Mouse (Mus musculus) small intestine, adult 2 months (tissue): ENCODE results near the gene Lif. TPM values are rescaled to one million over a fixed set of nuclear protein-coding genes. Genes with fewer than 3 reads are reported as not detected.

Experiments used
- H3K27ac ChIP-seq: fragments of 200-500 bp; 2 replicates; pipeline ENCODE4 v1.5.1; 2012; ENCODE audit warnings: low read depth, low read length, control low read depth, inconsistent platforms; ENCODE audit not compliant: insufficient read depth
- H3K27me3 ChIP-seq: fragments of 200-500 bp; 2 replicates; pipeline ENCODE4 v1.6.1; 2012; ENCODE audit warnings: mild to moderate bottlenecking, moderate library complexity, low read length, inconsistent platforms; ENCODE audit not compliant: control insufficient read depth, insufficient read depth
- H3K36me3 ChIP-seq: fragments of 200-500 bp; 2 replicates; pipeline ENCODE4 v1.6.1; 2012; ENCODE audit warnings: mild to moderate bottlenecking, low read length, control low read depth, inconsistent platforms; ENCODE audit not compliant: control insufficient read depth, insufficient read depth
- H3K4me1 ChIP-seq: fragments of 200-500 bp; 2 replicates; pipeline ENCODE4 v1.6.1; 2012; ENCODE audit warnings: low read length, inconsistent platforms, mixed read lengths; ENCODE audit not compliant: control insufficient read depth, insufficient read depth, insufficient read length
- H3K4me3 ChIP-seq: fragments of 200-500 bp; 2 replicates; pipeline ENCODE4 v1.5.1; 2012; ENCODE audit warnings: low read depth, mild to moderate bottlenecking, control low read depth, inconsistent platforms, low read length, moderate library complexity
- CTCF ChIP-seq: fragments of 200-500 bp; IDR thresholded peaks from 2 replicates; pipeline ENCODE4 v1.5.1; 2012; ENCODE audit warnings: low read depth, mild to moderate bottlenecking, control low read depth, inconsistent platforms, low read length, moderate library complexity, mixed read lengths; ENCODE audit not compliant: insufficient replicate concordance, insufficient read length; ENCODE audit errors: extremely low read depth
- POLR2A ChIP-seq: fragments of 200-500 bp; IDR thresholded peaks from 2 replicates; pipeline ENCODE4 v1.6.1; 2012; ENCODE audit warnings: low read depth, mild to moderate bottlenecking, control low read depth, inconsistent platforms, low read length, moderate library complexity
- WGBS: fragments of 180-500 bp; shearing (Covaris S2); methylation state at CpG from one replicate; pipeline ENCODE4 v1.1.7; 2018; 5-methylcytosine and 5-hydroxymethylcytosine counted together
- polyA plus RNA-seq: library from polyadenylated mRNA; depleted of rRNA; stranded (reverse); fragments of >200 nt; gene quantifications from 2 replicates; pipeline ENCODE4 v1.2.3, GENCODE M21; 2012

Gene Lif
- polyA plus RNA-seq, 1 experiment = 5.6 TPM

DNA sequence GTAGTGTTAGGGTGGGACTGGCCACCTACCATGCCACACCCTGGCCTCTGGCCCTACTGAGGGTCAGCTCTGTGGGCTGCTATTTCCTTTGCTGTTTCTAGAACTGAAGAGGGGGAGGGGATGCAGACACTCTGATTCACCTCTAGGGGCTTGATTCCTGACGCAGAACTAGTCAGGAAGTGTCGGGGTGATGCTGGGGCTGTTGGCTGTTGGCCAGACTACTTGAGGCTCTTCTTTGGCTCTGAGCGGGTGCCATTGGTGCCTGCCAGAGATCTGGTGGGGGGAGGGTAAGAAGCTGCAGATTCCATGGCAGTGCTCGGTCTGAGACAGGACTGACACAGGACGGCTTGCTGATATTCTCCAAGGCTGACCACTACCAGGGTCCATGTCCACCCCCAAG lies 4.6 kb downstream of the Lif start:
- Histone ChIP-seq H3K4me1 (peaks cover 55% of the 10 kb centered on the region), H3K4me3 (no peak overlapping the region), H3K27me3 (no peaks in the 10 kb centered on the region), H3K27ac (no peak overlapping the region), H3K36me3 (no peaks in the 10 kb centered on the region)
- 25% methylated on average over 5 of the region's 5 CpGs for WGBS
- TF ChIP-seq CTCF = no peak

- 18% methylated on average over 7 of the region's 7 CpGs for WGBS
These were observed 5.5 kb downstream of the Lif start for GRCm38 (mm10) chr11:4262847-4263246.

GRCm38 (mm10) chr11:4263296-4263695 lies 5.9 kb downstream of the Lif start:
- Histone ChIP-seq H3K27me3 (no peaks in the 10 kb centered on the region; the same call in 1 of the 2 replicates), H3K36me3 (no peaks in the 10 kb centered on the region), H3K4me3 (no peak overlapping the region), H3K27ac (no peak overlapping the region), H3K4me1 (peaks cover 54% of the 10 kb centered on the region)
- TF ChIP-seq CTCF (no peak), POLR2A (no peak)
- WGBS = 16% methylated on average over 1 of the region's 1 CpGs

More at GRCm38 (mm10) chr11:4262847-4263246, 5.5 kb downstream of the Lif start:
- Histone ChIP-seq H3K4me3 (no peak overlapping the region), H3K27me3 (no peaks in the 10 kb centered on the region; the same call in 1 of the 2 replicates), H3K27ac (no peak overlapping the region), H3K36me3 (no peaks in the 10 kb centered on the region), H3K4me1 (peaks cover 51% of the 10 kb centered on the region)
- TF ChIP-seq POLR2A (no peak), CTCF (no peak)

- H3K4me3 ChIP-seq = no peak overlapping the region
- H3K27me3 ChIP-seq = no peaks in the 10 kb centered on the region; the same call in 1 of the 2 replicates
- peaks cover 3% of the 10 kb centered on the region; the same call in 1 of the 2 replicates for H3K36me3 ChIP-seq
- peaks cover 54% of the 10 kb centered on the region for H3K4me1 ChIP-seq
- TF ChIP-seq POLR2A (peak; percentile 24; the same call in 1 of the 2 replicates), CTCF (no peak)
- H3K27ac ChIP-seq = no peak overlapping the region
- 25% methylated on average over 7 of the region's 7 CpGs for WGBS
These were observed 6.7 kb downstream of the Lif start for GRCm38 (mm10) chr11:4264066-4264465.

DNA sequence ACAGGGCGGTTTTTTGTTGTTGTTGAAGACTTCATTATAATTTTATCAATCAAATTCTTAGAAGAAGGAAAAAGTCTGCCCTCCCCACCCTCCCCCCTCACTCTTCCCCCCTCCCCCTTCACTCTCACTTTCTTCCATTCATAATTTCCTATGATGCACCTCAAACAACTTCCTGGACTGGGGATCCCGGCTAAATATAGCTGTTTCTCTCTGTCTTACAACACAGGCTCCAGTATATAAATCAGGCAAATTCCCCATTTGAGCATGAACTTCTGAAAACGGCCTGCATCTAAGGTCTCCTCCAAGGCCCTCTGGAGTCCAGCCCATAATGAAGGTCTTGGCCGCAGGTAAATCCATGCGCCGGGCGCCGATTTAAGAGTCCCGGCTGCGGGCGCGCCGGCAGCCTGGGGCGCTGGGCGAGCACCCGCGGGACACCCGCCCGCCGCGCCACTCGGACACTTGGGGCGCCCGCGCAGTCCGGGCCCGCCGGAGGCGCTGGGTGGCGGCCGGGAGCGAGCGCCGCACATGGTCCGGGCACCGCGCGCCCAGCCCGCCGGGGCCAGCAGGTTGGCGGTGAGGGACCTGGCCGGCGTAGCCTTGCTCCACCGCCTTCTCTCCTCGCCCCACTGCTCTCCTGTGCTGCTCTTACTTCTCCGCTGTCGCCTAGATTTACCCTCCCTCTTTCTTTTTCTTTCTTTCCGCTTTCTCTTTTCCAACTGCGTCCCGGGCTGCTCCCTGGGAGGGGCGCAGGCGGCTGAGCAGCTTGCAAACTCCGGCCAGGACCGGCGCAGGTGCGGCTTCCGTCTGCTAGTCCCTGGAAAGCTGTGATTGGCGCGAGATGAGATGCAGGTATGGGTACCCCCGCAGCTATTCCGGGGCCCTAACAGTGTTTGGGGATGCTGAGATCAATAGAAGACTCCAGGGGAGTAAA lies 9.2 kb downstream of the Lif start:
- under 1% methylated on average over 61 of the region's 61 CpGs for WGBS

DNA sequence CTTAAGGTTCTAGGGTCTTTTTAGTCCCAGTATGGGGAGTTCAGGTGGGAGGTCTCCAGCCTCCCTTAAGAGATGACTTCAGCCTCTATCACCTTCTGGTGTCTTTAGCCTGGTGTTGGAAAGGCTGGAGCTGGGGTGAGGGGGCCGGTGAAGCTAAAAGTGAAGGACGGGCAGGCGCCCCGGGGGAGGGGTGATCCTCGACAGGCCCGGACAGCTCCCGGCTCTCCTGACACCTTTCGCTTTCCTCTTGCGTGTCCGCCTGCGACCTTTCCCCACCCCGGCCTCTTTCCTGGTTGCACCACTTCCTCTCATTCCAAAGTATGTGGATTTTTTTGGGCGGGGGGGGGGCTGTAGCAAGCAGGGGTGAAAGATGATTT lies 9.8 kb downstream of the Lif start:
- WGBS = 5% methylated on average over 13 of the region's 13 CpGs
- H3K27me3 ChIP-seq = no peaks in the 10 kb centered on the region; the same call in 1 of the 2 replicates
- peak overlapping the region; percentile 80 for H3K4me3 ChIP-seq
- peaks cover 31% of the 10 kb centered on the region for H3K4me1 ChIP-seq
- H3K36me3 ChIP-seq = peaks cover 4% of the 10 kb centered on the region; the same call in 1 of the 2 replicates
- TF ChIP-seq CTCF (no peak), POLR2A (no peak)
- H3K27ac ChIP-seq = peak overlapping the region; percentile 83

More for the DNA sequence above, 9.2 kb downstream of the Lif start:
- Histone ChIP-seq H3K27me3 (no peaks in the 10 kb centered on the region; the same call in 1 of the 2 replicates), H3K4me1 (peaks cover 34% of the 10 kb centered on the region), H3K36me3 (peaks cover 4% of the 10 kb centered on the region; the same call in 1 of the 2 replicates), H3K4me3 (peak overlapping the region; percentile 80), H3K27ac (peak overlapping the region; percentile 83)
- no peak for TF ChIP-seq CTCF
- no peak for TF ChIP-seq POLR2A

- no peak overlapping the region for H3K4me3 ChIP-seq
- WGBS = 87% methylated on average over 6 of the region's 6 CpGs
- peaks cover 28% of the 10 kb centered on the region for H3K4me1 ChIP-seq
- TF ChIP-seq CTCF (no peak), POLR2A (no peak)
- H3K27ac ChIP-seq = no peak overlapping the region
- no peaks in the 10 kb centered on the region; the same call in 1 of the 2 replicates for H3K27me3 ChIP-seq
- H3K36me3 ChIP-seq = peaks cover 4% of the 10 kb centered on the region; the same call in 1 of the 2 replicates
These were observed 11.1 kb downstream of the Lif start for GRCm38 (mm10) chr11:4268500-4268899.
